Mouse (Mus musculus) MEL (cell line): ENCODE data around the gene Cd164.
A peak's percentile ranks its signal among the peaks of the same experiment; 100 is the strongest.
"Not testable (repeated sequence)": the region's sequence is repeated elsewhere in the genome, so short reads cannot be mapped to it uniquely, and the experiment has no call there.

Experiments used
- CHD1 ChIP-seq: IDR thresholded peaks from 2 replicates; pipeline ENCODE4 v1.6.1; 2012; ENCODE audit warnings: low read depth, mild to moderate bottlenecking, inconsistent platforms, low read length, improper control_type of control experiment
- CHD2 ChIP-seq: IDR thresholded peaks from 2 replicates; pipeline ENCODE4 v1.6.1; 2011; ENCODE audit warnings: low read length, improper control_type of control experiment
- CTCF ChIP-seq, 3 experiments: IDR thresholded peaks in 2 of 3; conservative IDR thresholded peaks in 1 of 3; 2 replicates each; pipeline ENCODE4 v1.5.1; 2011 to 2012; ENCODE audit warnings: low read length in 3 of 3, low read depth in 2 of 3, mild to moderate bottlenecking in 2 of 3, improper control_type of control experiment in 1 of 3, inconsistent platforms in 1 of 3, mixed read lengths in 1 of 3, moderate library complexity in 1 of 3; ENCODE audit not compliant: control insufficient read depth in 1 of 3, insufficient read depth in 1 of 3, poor library complexity in 1 of 3, severe bottlenecking in 1 of 3
- EP300 ChIP-seq, 2 experiments: IDR thresholded peaks; 2 replicates each; pipeline ENCODE4 v1.6.1; 2011; ENCODE audit warnings: improper control_type of control experiment in 2 of 2, low read length in 2 of 2, low read depth in 1 of 2, mild to moderate bottlenecking in 1 of 2
- GABPA ChIP-seq: IDR thresholded peaks from 2 replicates; pipeline ENCODE4 v1.6.1; 2012; ENCODE audit warnings: low read depth, mild to moderate bottlenecking, inconsistent platforms, low read length, improper control_type of control experiment, moderate library complexity
- MAZ ChIP-seq: IDR thresholded peaks from 2 replicates; pipeline ENCODE4 v1.6.1; 2012; ENCODE audit warnings: low read depth, mild to moderate bottlenecking, inconsistent platforms, low read length, improper control_type of control experiment
- POLR2A ChIP-seq, 2 experiments: IDR thresholded peaks; 2 replicates each; pipeline ENCODE4 v1.6.1; 2011 to 2012; ENCODE audit warnings: low read length in 2 of 2, mild to moderate bottlenecking in 2 of 2, control low read depth in 1 of 2, improper control_type of control experiment in 1 of 2, low read depth in 1 of 2, moderate library complexity in 1 of 2; ENCODE audit not compliant: control insufficient read depth in 1 of 2, insufficient read depth in 1 of 2, poor library complexity in 1 of 2
- SIN3A ChIP-seq: IDR thresholded peaks from 2 replicates; pipeline ENCODE4 v1.6.1; 2012; ENCODE audit warnings: low read length, improper control_type of control experiment, inconsistent platforms
- TAL1 ChIP-seq: IDR thresholded peaks from 2 replicates; pipeline ENCODE4 v1.6.1; 2012; ENCODE audit warnings: mild to moderate bottlenecking, inconsistent platforms, low read length, moderate library complexity, mixed read lengths
- TBP ChIP-seq: IDR thresholded peaks from 2 replicates; pipeline ENCODE4 v1.8.0; 2011; ENCODE audit warnings: low read depth, low read length, improper control_type of control experiment
- TCF12 ChIP-seq: IDR thresholded peaks from 2 replicates; pipeline ENCODE4 v1.6.1; 2014; ENCODE audit warnings: low read depth, mild to moderate bottlenecking, inconsistent platforms, low read length, improper control_type of control experiment, moderate library complexity
- UBTF ChIP-seq: IDR thresholded peaks from 2 replicates; pipeline ENCODE4 v1.6.1; 2012; ENCODE audit warnings: low read depth, mild to moderate bottlenecking, inconsistent platforms, low read length, improper control_type of control experiment, moderate library complexity, borderline replicate concordance; ENCODE audit not compliant: insufficient read depth
- USF1 ChIP-seq: IDR thresholded peaks from 2 replicates; pipeline ENCODE4 v1.6.1; 2014; ENCODE audit warnings: low read depth, mild to moderate bottlenecking, inconsistent platforms, low read length, improper control_type of control experiment, moderate library complexity

DNA sequence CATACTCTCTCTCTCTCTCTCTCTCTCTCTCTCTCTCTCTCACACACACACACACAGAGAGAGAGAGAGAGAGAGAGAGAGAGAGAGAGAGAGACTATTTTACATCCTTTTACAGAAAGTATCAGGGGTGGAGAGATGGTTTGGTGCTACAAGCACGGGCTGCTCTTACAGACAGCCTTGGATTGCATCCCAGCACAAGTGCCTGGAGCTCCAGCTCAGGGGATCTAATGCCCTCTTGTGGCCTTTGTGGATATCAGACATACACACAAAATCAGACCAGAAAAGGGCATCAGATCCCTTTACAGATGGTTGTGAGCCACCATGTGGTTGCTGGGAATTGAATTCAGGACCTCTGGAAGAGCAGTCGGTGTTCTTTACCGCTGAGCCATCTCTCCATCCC, 13.8 kb upstream of the Cd164 start:
- peak; percentile 57 to 81 (median 80) for TF ChIP-seq CTCF (IDR thresholded peaks at IDR 0.05 in 2 of 3, conservative IDR thresholded peaks at IDR 0.05 in 1 of 3; ENCODE audit: control insufficient read depth in 1 of 3, insufficient read depth in 1 of 3, low read depth in 2 of 3, low read length in 3 of 3, poor library complexity in 1 of 3, severe bottlenecking in 1 of 3)
- TF ChIP-seq UBTF; TCF12; POLR2A (IDR thresholded peaks at IDR 0.05; ENCODE audit: control insufficient read depth in 1 of 2, insufficient read depth in 1 of 2, low read depth in 1 of 2, low read length in 2 of 2, poor library complexity in 1 of 2); CHD2; GABPA; EP300 (IDR thresholded peaks at IDR 0.05; ENCODE audit: low read depth in 1 of 2, low read length in 2 of 2); SIN3A; TAL1; CHD1; TBP; MAZ; USF1: not testable (repeated sequence)
